Mouse (Mus musculus) cerebellum, adult (tissue): ENCODE results near the gene Polr2c.
"Not testable (repeated sequence)": the region's sequence is repeated elsewhere in the genome, so short reads cannot be mapped to it uniquely, and the experiment has no call there.

ENCODE experiments used
- ATAC-seq: cut with Nextera tagmentation; 2 replicates; pipeline ENCODE4 v1.9.2; 2017; ENCODE audit warnings: mild to moderate bottlenecking, moderate library complexity, mixed read lengths; ENCODE audit not compliant: insufficient number of reproducible peaks, low FRiP score, low TSS enrichment

The Polr2c gene

DNA sequence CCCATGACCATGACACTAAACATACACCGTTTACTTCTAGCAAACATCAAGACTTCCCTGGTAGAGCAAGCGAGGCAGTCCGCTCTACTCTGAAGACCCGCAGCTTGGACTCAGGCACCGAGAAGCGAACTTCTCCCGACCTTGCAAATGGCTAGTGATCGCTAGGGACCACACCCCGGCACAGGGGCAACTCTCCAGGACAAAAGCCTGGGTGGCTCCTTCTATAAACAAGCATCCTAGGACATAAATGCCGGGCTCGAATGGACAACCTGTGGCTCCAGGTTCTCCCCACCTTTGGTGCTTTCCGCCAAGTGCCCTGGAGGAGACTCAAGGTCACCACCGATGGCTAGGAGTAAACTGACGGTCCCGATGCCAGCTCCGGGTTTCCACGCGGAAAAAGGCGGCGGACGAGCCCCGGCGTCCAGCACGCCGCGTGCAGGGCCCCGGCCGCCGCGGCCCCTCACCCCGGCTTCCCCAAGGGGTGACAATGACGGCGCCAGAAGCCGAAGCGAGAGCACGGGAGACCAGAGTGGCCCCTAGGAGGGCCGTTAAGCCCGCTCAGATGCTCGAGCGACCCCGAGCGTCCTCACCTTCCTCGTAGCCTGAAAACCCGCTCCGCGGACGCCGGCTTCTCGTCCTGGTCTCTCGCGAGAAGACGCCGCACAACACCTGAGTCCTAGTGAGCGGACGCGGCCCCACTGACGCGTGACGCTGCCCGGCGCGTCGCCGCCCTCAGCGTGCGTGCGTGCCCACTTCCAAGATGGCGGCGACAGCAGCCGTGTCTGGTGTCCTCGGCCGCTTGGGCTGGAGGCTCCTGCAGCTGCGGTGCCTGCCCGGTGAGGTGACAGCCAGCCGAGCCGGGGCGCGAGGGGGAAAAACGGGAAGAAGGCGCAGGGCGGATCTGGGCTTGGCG is 19.3 kb upstream of the Polr2c start, which contains the start of the genes Coq9 and Ciapin1:
Gene Coq9 (plus strand): TSS at position 660 of the 913 bp plus-strand sequence.
Gene Ciapin1 (minus strand): TSS at position 697 of the 913 bp plus-strand sequence.
- peak; percentile 96 for ATAC-seq

DNA sequence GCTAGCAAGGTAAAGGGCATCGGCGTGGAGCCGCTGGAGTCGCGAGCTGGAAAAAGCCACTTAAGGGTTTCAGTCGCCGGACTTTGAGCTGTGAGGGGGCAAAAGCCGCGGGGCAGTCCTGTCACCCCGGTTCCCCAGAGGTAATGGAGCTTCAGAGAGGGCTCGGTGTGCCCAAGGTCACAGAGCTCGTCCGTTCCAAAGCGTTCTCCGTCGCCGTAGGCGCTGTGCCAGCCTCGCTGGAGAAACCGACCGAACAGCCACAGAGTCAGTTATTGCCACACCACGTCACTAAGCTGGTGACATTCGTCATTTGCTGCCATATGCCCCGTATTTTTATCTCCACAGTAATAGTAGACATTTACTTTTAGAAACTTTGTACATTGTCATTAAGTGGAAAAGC is 18.6 kb upstream of the Polr2c start:
- ATAC-seq: peak; percentile 64

DNA sequence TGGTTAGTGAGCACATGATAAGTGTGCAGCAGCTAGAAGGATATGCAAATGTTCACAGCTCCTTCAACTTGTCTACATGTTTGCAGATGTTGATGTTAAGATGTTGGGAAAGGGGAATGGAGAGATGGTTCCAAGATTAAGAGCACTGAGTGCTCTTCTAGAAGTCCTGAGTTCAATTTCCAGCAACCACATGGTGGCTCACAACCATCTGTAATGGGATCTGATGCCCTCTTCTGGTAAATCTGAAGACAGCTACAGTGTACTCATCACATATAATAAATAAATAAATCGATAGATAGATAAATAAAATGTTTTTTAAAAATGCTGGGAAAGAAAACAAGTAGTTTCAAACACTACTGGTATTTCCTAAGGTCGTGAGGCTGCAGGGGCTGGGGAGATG is 16.1 kb upstream of the Polr2c start:
- no peak for ATAC-seq

DNA sequence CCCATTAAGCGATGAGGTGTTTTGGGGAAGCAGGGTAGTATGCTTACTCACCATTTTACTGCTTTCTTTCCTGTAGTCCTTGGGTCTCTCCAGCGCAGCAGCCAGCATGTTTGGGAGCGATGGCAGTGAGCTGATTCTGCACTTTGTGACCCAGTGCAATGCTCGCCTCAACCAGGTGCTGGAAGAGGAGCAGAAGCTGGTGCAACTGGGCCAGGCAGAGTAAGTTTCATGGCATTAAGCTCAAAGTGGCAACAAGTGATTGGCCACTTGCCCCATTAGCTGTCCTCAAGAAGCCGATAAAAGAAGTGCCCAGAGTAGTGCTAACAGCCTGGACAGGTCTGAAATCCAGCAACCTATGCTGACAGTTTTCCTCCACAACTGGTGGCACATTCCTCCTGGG is 7.2 kb upstream of the Polr2c start:
- no peak for ATAC-seq

DNA sequence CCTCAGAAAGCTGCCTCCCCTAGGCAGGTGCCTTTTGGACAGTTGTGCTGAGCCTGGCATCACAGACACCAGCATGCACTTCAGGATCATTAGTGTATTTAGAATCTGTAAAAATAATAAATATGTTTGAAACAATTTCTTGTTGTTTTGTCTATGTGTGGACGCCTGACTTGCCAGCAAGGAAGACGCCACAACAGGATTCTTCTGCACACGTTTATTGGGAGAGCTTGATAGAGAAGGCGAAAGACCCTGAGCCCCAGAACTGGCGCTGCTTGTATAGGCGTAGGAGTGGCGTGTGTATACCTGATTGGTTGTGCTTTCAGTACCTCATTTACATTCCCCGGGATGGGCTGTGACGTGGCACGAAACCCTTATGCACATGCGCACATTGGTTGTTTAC is 2.5 kb upstream of the Polr2c start:
- ATAC-seq: not testable (repeated sequence)

DNA sequence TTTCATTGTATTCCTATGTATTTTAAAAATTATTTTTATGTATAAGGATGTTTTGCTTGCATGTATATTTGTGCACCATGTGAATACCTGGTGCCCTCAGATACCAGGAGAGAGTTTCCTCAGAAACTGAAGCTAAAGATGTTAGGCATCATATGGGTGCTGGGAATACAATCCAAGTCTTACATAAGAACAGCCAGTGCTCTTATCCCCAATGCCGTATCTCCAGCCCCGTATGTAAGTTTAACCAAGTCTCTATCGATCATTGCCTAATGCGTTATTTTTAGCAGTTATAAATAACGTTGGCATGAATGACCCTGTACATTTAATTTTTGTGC is 272 bp upstream of the Polr2c start:
- peak; percentile 60 for ATAC-seq

DNA sequence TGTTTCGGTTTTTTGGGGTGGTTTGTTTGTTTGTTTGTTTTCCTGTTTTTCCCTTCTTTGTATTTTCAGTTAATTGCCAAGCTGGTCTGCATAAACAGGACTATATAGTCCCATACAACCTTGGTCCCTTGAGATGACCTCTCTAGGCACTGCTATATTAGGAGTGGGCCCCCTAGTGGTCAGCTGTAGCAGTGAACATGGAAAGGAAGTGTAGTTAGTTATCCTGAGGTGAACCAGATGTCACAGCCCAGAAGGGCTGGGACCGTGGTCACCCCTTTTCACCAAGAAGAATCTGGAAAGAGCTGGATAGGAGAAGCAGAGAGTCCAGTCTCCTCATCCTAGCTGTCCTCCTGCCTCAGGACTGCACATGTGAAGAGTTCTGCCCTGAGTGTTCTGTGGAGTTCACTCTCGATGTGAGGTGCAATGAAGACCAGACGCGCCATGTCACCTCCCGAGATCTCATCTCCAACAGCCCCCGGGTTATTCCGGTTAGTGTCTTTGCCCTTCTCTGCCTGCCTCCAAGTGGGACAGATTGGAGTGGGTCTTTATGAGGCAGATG is 4.2 kb downstream of the Polr2c start:
- ATAC-seq: no peak

DNA sequence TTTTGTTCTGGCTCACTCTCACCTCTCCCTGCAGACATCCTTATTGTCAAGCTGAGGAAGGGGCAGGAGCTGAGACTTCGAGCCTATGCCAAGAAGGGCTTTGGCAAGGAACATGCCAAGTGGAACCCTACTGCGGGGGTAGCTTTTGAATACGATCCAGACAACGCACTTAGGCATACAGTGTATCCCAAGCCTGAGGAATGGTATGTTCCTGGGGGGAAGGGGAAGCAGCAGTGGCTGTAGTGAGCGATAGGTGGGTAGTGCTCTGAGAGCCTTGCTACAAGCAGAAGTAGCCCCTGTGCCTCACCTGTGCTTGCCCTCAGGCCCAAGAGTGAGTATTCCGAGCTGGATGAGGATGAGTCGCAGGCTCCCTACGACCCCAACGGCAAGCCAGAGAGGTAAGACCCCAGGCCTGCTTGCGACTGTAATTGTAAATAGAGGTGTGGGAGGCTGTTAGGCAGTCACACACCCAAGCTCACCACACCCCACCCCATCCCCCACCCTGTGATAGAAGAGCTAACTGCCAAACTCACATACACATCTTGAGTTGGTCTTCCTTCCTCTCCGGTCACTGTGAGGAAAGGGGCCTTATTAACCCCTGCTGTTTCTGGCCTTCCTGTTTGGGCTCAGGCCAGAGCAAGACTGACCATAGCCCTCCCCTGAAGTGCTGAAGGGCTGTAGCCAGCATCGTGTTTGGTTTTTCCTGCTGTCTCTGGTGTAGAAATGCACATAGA is 5.4 kb downstream of the Polr2c start:
- no peak for ATAC-seq

DNA sequence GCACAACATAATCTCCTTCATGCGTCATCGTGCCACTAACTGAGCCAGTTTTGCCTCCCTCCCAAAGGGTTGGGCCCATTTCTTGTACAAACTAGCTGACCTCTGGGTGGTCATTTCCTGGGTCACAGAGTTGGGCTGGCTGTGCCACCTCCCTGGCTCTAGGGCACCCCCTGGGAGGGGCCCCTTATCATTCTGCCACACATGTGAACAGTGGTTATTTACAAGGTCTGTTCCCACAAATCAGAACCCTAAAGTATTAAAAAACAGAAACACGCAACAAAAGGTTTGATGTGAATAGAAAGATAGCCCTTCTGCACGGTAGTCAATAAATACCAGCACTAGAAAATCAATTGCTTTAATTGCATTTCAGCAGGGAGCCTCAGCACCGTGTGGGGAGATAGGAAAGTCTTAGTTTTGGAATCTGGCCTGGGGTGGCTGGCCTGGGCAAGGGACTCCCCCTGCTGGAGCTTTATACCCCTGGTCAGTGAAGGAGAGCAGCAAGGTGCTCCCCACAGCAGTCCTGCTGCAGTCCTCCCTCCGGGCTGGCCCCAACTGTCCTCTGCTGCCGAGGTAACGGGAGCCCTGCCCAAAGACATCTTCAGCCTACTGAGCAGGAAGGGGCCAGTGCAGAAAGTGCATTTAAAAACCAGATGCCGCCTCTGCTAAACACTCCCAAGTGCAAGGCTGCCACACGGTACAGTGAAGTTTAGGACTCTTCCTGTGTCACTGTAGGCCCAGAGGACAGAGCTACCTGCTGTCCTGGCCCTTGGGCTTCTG is 6.8 kb downstream of the Polr2c start:
- no peak for ATAC-seq

DNA sequence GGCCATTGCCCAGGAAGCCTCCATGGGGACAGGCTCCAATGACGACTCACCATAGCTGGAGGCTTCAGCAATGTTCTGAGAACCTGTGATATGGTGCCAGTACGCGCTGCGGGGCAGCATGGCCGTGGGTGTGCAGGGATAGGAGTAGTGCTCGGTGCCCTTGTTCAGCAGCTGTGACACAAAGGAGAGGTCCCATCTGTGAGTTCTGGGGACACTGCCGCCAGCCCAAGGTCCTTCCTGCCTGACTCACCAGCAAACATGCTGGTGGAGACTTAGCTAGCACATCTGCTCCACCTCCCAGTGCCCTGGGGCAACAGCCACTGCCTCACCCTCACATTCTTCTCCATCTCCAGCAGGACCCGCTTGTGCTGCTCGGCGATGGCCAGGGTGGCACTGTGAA is 8.0 kb downstream of the Polr2c start:
- no peak for ATAC-seq

DNA sequence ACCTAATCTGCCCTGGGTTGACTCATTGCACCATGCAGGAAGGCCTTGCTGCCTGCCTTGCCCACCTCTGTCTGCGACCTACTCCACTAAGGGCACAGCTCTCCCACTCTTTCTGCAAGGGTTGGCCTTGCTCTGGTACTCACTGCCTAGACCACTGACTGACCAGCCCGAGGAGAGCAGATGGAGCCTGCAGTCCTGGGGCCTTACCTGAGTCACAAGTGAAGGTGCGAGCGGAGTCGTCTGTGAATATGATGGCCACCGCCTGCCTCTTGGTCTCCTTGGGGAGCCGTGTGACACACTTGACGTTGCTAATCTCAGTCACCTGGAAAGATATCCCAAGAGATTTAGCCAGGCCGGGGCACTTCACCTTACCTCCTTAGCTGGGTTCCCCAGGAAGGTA is 9.7 kb downstream of the Polr2c start:
- ATAC-seq: no peak

DNA sequence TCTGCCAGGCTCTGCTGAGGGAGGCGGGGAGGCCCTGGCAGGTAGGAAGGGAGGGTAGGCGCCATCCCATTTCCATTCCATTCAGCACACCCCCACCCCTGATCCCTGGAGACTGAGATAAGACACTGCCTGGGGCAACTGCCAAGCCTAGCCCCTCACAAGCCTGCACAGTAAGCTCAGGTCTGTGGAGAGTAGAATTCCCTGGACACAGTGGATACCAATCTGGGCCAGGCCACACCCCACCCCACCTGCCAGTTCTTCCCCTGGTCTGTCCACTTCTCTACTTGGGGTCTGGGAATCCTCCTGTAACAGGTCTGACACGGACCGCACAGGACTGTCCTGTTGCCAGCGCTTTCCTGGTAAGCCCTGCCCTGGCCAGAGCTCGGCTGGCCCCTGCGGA is 11.9 kb downstream of the Polr2c start:
- ATAC-seq: no peak

DNA sequence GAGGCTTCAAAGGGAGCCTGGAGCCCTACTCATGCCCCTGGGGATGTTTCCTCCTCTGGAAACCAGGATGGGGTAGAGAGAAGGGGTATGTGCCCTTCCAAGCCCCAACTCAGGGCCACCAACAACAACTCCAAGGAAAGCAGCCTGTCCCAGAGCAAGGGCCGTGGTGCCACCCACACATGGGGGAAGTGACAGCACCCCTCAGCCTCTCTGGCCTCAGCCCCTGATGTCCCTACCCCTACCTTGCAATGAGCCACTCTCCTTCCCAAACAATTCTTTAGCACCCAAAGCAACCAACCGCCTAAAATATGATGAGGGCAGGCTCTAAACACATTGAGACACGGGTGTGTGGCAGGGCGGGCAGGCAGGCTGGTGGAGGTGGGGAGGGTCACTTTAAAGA is 12.8 kb downstream of the Polr2c start:
- no peak for ATAC-seq

DNA sequence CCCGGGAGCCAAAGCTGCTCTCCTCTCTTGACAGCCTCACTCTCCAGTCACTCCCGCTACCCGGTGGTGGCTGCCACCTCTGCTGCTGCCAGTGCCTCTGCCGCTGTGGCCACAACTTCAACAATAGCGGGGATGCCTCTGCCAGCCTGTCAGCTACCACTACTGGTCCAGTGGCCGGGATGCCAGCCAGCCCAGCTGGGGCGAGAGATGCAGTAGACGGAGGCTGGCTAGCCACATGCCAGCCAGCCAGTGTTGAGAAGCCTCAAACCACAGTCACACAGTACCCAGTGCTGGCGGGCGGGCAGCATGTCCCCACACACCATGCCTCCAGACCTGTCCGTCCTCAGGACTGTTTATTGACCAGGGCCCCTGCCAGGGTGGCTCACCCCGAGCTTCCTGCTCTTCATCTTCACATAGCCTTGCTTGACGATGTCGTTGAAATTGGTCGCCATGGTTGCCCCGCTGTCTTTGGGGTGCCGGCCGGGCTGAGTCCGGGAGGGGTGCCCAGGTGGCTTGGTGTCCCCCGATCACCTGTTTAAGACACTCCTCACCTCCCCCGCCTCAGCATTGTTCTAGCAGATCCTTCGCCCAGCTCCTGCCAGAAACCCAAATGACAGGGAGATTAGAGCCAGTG is 13.3 kb downstream of the Polr2c start:
- ATAC-seq: 0 out of 2 replicates have a peak, but pooled peaks have one; percentile 24

DNA sequence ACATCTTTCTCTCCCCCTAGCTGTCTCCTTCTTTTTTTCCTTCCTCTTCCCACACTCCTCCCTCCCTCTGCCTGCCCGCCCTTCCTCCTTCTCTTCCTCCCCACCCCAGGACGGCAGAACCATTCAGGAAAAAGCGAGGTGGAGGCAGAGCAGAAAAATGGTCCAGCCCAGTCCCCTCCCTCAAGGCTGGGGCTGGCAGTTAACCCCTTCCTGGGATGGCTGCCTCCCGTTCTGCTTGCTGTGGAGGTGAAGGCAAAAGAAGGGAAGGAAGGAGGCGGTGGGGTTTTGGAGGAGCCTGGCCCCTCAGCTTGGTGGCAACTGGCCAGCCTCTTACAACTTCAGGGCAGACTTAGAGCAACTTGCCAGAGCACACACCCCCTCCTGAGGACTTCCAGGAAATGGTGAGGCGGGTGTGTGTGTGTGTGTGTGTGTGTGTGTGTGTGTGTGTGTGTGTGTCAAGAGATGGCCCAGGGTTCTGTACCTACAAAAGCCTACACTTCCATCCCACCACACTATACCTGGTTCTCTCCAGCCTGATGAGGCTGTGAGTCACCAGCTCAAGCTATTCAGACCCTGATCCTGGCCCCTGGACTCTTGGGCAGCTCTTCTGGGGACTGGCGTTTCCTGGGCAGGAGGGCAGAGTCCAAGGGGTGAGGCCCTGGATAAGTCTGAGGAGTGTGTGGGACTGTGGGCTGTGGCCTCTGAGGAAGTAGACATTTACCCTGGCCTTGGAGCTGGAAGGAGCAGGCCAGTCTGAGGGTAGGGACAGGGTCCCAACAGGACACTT is 14.1 kb downstream of the Polr2c start:
- ATAC-seq: 0 out of 2 replicates have a peak, but pooled peaks have one; percentile 37

DNA sequence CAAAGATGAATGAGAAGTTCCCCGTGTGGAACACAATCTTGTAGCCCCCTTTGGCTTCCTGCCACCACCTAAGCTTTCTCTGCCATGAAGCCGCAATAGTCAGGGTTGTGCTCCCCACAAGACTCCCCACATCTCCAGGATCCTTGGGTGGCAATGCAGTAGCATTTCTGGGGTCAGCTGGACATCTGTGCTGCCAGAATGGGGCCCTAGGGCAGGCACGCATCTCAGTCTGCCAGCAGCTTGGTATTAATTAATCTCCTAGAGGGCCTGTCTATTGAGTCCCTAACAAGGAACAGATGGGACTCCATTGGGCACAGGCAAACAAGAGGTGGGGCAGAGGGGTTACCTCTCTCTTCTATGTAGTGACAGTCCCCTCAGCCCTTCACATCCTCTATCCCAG is 14.9 kb downstream of the Polr2c start:
- no peak for ATAC-seq

DNA sequence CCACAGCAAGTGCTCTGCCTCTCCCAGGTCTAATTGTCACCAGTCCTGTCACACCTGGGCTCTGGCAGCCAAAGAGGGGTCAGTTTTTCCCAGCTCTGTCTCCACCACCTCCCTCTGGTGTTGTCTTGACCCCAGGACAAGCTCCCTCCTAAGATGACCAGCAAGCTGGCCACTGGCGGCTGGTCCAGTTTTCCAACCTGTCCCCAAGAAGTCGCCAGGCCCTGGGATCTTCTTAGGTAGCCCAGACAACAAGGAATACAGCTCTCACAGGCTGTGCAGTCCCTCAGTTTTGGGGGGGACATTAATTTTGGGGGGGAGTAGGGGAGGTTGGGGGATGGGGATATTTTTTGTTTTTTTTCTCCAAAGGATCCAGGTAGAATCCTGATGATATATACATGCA is 15.3 kb downstream of the Polr2c start:
- no peak for ATAC-seq

DNA sequence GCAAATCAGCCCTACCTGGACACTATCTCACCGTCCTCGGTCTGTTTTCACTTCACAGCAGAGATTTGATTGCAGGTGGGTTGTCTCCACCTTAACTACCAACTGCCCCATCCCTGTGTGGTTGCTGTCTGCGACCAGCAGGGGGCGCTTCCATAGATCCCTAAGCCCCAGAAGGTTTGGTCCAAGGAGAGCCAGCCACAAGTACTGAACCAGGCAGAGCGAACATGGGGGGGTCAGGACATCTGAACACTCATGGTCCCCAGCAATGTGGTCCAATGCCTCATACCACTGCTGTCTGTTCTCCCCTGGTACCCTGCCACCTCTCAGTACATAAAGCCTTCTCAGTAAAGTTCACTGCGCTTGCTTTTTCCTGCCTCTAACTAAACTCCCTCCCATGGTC is 17.1 kb downstream of the Polr2c start:
- ATAC-seq: no peak; the same call in 1 of the 2 replicates
